Mouse (Mus musculus) intestine, postnatal 0 days (tissue): ENCODE data around the gene Tnfaip8l2. TPM values are rescaled to one million over a fixed set of nuclear protein-coding genes. Genes with fewer than 3 reads are reported as not detected.
"Not testable (repeated sequence)": the region's sequence is repeated elsewhere in the genome, so short reads cannot be mapped to it uniquely, and the experiment has no call there.

Experiments
- ATAC-seq: fragments of 200-750 bp; cut with Nextera tagmentation; 2 replicates; pipeline ENCODE4 v1.8.0; 2017; ENCODE audit warnings: mild to moderate bottlenecking, moderate TSS enrichment, moderate library complexity
- H3K27ac ChIP-seq: fragments of 300-500 bp; sonication (generic); 2 replicates; pipeline ENCODE4 v1.5.1; 2014; ENCODE audit warnings: mild to moderate bottlenecking, low read depth, low read length, moderate library complexity
- H3K27me3 ChIP-seq: fragments of 300-500 bp; sonication (generic); replicated peaks from 2 replicates; pipeline ENCODE4 v1.6.1; 2014; ENCODE audit warnings: low read length, mixed read lengths; ENCODE audit not compliant: control insufficient read depth, insufficient read depth
- H3K36me3 ChIP-seq: fragments of 300-500 bp; sonication (generic); 2 replicates; pipeline ENCODE4 v1.6.1; 2014; ENCODE audit warnings: mild to moderate bottlenecking, moderate library complexity; ENCODE audit not compliant: control insufficient read depth, insufficient read depth
- H3K4me1 ChIP-seq: fragments of 300-500 bp; sonication (generic); replicated peaks from 2 replicates; pipeline ENCODE4 v1.6.1; 2014; ENCODE audit warnings: antibody characterized with exemption, low read length, mixed read lengths; ENCODE audit not compliant: control insufficient read depth, insufficient read depth
- H3K4me2 ChIP-seq: fragments of 300-500 bp; sonication (generic); replicated peaks from 2 replicates; pipeline ENCODE4 v1.6.1; 2014; ENCODE audit warnings: low read depth, mild to moderate bottlenecking, moderate library complexity
- H3K4me3 ChIP-seq: fragments of 300-500 bp; sonication (generic); 2 replicates; pipeline ENCODE4 v1.5.1; 2014; ENCODE audit warnings: low read depth, low read length
- H3K9ac ChIP-seq: fragments of 300-500 bp; sonication (generic); 2 replicates; pipeline ENCODE4 v1.6.1; 2014; ENCODE audit warnings: mild to moderate bottlenecking, low read depth, low read length
- H3K9me3 ChIP-seq: fragments of 300-500 bp; sonication (generic); 2 replicates; pipeline ENCODE4 v1.6.1; 2016; ENCODE audit warnings: mixed run types; ENCODE audit not compliant: control insufficient read depth
- CTCF ChIP-seq: sonication (generic); IDR thresholded peaks from 2 replicates; pipeline ENCODE4 v1.5.1; 2016; ENCODE audit warnings: low read depth, mild to moderate bottlenecking, control low read depth, antibody characterized with exemption, moderate library complexity
- WGBS: fragments of 180-500 bp; shearing (Covaris S2); extraction: QIAGEN DNeasy Blood & Tissue Kit; methylation state at CpG from one replicate; pipeline ENCODE4 v1.1.7; 2014; 5-methylcytosine and 5-hydroxymethylcytosine counted together
- polyA plus RNA-seq: library from polyadenylated mRNA; unstranded; fragments of >200 nt; fragmentation: Nextera tagmentation; extraction: Ambion mirVana; gene quantifications from 2 replicates; pipeline ENCODE4 v1.2.1, GENCODE M21; 2015

Gene Tnfaip8l2
- polyA plus RNA-seq, 1 experiment from 2014 or later, result 3.6 TPM

DNA sequence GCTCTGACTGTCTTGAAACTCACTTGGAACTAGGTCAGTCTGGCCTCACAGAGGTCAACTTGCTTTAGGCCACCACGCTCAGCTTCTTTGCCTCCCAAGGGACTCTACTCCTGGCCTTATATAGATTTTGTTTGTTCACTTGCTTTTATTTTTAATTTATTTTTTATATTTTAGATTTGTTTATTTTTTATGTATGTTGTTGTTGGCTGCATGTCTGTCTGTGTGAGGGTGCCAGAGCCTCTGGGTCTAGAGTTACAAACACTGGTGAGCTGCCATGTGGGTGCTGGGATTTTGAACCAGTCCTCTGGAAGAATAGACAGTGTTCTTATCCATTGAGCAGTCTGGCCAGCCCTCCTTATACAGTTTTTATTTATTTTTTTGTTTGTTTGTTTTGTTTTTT, 29.4 kb downstream of the Tnfaip8l2 start:
- no peak overlapping the region for H3K4me3 ChIP-seq
- H3K27me3 ChIP-seq, result no peaks in the 10 kb centered on the region
- H3K9ac ChIP-seq, result no peak overlapping the region
- H3K9me3 ChIP-seq, result no peaks in the 10 kb centered on the region
- TF ChIP-seq CTCF, result no peak
- WGBS, result 86% methylated on average over 1 of the region's 1 CpGs
- no peak overlapping the region for H3K27ac ChIP-seq
- H3K4me1 ChIP-seq, result no peaks in the 10 kb centered on the region
- no peak overlapping the region for H3K4me2 ChIP-seq
- ATAC-seq, result no peak
- peaks cover 15% of the 10 kb centered on the region for H3K36me3 ChIP-seq

DNA sequence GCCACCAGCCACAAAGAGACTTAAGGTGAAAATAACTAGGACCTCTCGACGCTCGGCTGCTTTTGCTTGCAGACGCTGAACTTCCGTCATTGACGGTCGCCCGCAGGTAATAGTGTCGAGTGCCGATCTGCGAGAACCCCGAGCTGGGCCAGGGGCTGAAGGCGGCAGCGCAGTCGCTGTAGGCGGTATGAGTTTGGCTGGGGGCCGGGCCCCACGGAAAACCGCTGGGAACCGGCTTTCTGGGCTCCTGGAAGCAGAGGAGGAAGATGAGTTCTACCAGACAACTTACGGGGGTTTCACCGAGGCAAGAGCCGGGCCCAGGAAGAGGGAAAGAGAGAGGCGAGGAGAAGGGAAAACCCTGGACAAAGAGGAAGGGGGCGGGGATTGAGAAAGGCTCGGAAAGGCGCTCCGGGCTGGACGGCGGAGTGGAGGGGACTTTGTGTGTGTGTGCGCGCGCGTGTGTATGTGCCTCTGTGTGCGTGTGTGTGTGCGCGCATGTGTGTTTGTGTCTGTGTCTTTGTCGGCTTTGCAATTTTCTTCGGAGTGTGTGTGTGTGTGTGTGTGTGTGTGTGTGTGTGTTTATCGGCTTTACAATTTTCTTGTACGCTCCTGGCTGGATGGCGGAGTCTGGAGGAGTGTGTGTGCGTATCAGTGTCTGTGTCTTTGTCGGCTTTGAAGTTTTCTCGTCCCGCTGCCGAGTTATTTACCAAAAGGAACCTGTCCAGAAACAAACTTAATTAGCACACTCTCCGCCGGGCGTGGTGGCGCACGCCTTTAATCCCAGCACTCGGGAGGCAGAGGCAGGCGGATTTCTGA, 31.0 kb downstream of the Tnfaip8l2 start, which contains the start of gene Vps72:
Gene Vps72, plus strand, starts transcription at position 112 of the 816 bp plus-strand sequence.
- peak; percentile 59 for ATAC-seq
- H3K9me3 ChIP-seq, result no peaks in the 10 kb centered on the region
- under 1% methylated on average over 54 of the region's 54 CpGs for WGBS

GRCm38 (mm10) chr3:95107898-95108297, 34.3 kb downstream of the Tnfaip8l2 start:
- peak; percentile 54 for TF ChIP-seq CTCF
- Histone ChIP-seq H3K27ac (no peak overlapping the region), H3K9me3 (no peaks in the 10 kb centered on the region), H3K4me1 (no peaks in the 10 kb centered on the region), H3K36me3 (no peaks in the 10 kb centered on the region; the same call in 1 of the 2 replicates), H3K4me2 (no peak overlapping the region), H3K4me3 (no peak overlapping the region), H3K9ac (no peak overlapping the region), H3K27me3 (no peaks in the 10 kb centered on the region)
- WGBS, result 58% methylated on average over 2 of the region's 2 CpGs
- ATAC-seq, result no peak

More for the DNA sequence above, 31.0 kb downstream of the Tnfaip8l2 start, which contains the start of gene Vps72:
- Histone ChIP-seq H3K27ac (peak within 1 kb of the TSS; percentile 90), H3K4me1 (no peaks in the 10 kb centered on the region), H3K4me2 (peak within 1 kb of the TSS; percentile 56), H3K9ac (peak within 1 kb of the TSS; percentile 76), H3K4me3 (peak within 1 kb of the TSS; percentile 72), H3K36me3 (peaks cover 14% of the 10 kb centered on the region), H3K27me3 (no peaks in the 10 kb centered on the region)
- no peak for TF ChIP-seq CTCF

DNA sequence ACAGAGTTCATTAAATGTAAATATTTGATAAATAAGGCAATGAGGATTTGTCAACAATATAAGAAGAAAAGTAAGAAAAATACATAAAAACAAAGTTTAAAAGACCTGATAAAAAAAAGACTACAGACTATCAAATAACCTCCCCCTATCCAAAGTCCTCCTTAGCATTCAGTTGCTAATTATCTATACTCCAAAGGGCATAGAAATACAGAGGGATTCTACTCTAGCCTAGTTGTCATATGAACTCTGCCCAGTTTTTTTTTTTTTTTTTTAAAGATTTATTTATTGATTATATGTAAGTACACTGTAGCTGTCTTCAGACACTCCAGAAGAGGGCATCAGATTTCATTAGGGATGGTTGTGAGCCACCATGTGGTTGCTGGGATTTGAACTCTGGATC, 34.9 kb downstream of the Tnfaip8l2 start:
- not testable (repeated sequence) for H3K36me3 ChIP-seq, H3K27me3 ChIP-seq, H3K9ac ChIP-seq, H3K4me1 ChIP-seq, H3K9me3 ChIP-seq
- H3K27ac ChIP-seq, result peak overlapping the region; percentile 87; the same call in 1 of the 2 replicates
- H3K4me3 ChIP-seq, result peak overlapping the region; percentile 86
- ATAC-seq, result peak; percentile 71
- H3K4me2 ChIP-seq, result peak overlapping the region; percentile 72

DNA sequence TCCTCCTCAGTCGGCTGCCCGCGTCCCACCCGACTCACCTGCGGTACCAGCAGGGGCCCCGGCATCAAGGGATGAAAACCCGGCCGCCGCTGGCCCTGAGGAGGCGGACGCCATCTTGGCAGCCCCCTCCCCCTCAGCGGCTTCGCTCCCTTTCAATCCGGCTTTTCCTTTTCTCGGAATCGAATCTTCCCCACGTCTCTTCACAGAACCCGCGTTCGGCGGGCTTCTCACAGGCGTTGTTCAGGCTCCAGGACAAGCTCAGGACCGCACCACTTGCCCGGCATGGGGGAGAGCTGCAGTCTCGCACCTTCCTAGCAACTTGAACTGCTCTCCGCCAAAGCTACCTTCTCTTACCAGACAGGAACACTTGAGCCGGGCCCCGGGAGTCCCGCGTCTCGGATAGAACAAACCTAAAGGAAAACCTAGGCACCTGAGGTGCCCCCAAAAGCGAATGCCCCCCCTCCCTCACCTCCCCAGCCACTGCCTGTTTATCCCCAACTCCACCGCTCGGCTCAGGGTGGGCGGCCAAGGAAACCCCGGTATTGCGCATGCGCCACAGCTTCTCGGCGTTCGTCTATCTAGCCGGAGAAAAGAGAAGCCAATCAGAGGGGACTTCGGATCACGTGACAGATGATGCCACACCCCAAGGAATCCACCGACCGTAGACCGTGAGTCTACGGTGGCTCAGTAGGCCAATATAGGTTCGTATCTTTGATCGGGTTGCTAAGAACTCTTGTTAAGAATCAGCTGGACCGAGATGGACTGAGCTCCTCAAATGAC, 35.6 kb downstream of the Tnfaip8l2 start, which contains the start of gene Pip5k1a:
Gene Pip5k1a, minus strand, starts transcription at position 593 of the 780 bp plus-strand sequence.
- TF ChIP-seq CTCF, result no peak
- H3K4me3 ChIP-seq, result peak within 1 kb of the TSS; percentile 86
- WGBS, result under 1% methylated on average over 51 of the region's 51 CpGs

More for the DNA sequence above, 35.6 kb downstream of the Tnfaip8l2 start, which contains the start of gene Pip5k1a:
- peak; percentile 92 for ATAC-seq
- H3K36me3 ChIP-seq, result no peaks in the 10 kb centered on the region; the same call in none of the 2 replicates
- peak within 1 kb of the TSS; percentile 87 for H3K27ac ChIP-seq
- H3K9ac ChIP-seq, result peak within 1 kb of the TSS; percentile 85
- no peaks in the 10 kb centered on the region for H3K9me3 ChIP-seq
- H3K4me1 ChIP-seq, result no peaks in the 10 kb centered on the region
- H3K27me3 ChIP-seq, result no peaks in the 10 kb centered on the region
- H3K4me2 ChIP-seq, result peak within 1 kb of the TSS; percentile 72
